Mouse (Mus musculus): ENCODE results near the gene Tead1.

GRCm38 (mm10) chr7:112838131-112838530, 159.0 kb downstream of the Tead1 start:
- TF ChIP-seq CTCF (IDR thresholded peaks at IDR 0.05; ENCODE audit: control insufficient read depth, insufficient read depth, insufficient read length) (no peak), USF1 (IDR thresholded peaks at IDR 0.05; ENCODE audit: low read depth) (no peak)

Measured in C2C12 (cell line).